Mouse (Mus musculus) cortical plate, adult 2 months (tissue): ENCODE data around the gene Tomm40.

Experiments
- CTCF ChIP-seq: fragments of 200-500 bp; IDR thresholded peaks from 2 replicates; pipeline ENCODE4 v1.5.1; 2011; ENCODE audit warnings: mild to moderate bottlenecking, control low read depth, low read length; ENCODE audit not compliant: insufficient read depth; ENCODE audit errors: extremely low read depth
- POLR2A ChIP-seq: fragments of 200-500 bp; IDR thresholded peaks from 2 replicates; pipeline ENCODE4 v1.6.1; 2011; ENCODE audit warnings: mild to moderate bottlenecking, low read length, control low read depth; ENCODE audit not compliant: insufficient read depth; ENCODE audit errors: extremely low read depth

- TF ChIP-seq CTCF (no peak), POLR2A (no peak)
Measured at GRCm38 (mm10) chr7:19681202-19681694, 34.0 kb downstream of the Tomm40 start, which contains the start of the genes Gm44805 and Apoc4.
